Mouse (Mus musculus) CD4-positive, CD25-positive, alpha-beta regulatory T cell, adult 4 months (primary cell): ENCODE measurements around the gene Brms1. TPM values are rescaled to one million over a fixed set of nuclear protein-coding genes. Genes with fewer than 3 reads are reported as not detected.

Experiments
- ATAC-seq: one replicate; pipeline ENCODE4 v1.8.0; 2017
- polyA plus RNA-seq, 2 experiments: library from polyadenylated mRNA; unstranded; fragments of 100-300 nt; shearing (Covaris generic); gene quantifications; one replicate each; pipeline ENCODE4 v1.2.1; 2017

Gene Brms1
- polyA plus RNA-seq, 2 experiments from 2014 or later = 85.7 to 136 TPM

DNA sequence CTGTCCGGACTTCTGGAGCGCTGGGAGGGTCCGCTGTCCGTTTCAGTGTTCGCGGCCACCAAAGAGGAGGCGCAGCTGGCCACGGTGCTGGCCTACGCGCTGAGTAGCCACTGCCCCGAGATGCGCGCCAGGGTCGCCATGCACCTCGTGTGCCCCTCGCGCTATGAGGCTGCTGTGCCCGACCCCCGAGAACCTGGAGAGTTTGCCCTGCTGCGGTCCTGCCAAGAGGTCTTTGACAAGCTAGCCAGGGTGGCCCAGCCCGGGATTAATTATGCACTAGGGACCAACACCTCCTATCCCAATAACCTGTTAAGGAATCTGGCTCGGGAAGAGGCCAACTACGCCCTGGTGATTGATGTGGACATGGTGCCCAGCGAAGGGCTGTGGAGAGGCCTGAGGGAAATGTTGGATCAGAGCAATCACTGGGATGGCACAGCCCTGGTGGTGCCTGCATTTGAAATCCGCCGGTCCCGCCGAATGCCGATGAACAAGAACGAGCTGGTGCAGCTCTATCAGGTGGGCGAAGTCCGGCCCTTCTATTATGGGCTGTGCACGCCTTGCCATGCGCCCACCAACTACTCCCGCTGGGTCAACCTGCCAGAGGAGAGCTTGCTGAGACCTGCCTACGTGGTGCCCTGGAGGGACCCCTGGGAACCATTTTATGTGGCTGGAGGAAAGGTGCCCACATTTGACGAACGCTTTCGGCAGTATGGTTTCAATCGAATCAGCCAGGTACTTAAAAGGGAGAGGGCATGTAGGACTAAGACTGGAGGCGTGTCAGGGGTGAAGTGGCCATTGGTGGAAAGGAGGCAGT lies 1.6 kb upstream of the Brms1 start:
- no peak for ATAC-seq

DNA sequence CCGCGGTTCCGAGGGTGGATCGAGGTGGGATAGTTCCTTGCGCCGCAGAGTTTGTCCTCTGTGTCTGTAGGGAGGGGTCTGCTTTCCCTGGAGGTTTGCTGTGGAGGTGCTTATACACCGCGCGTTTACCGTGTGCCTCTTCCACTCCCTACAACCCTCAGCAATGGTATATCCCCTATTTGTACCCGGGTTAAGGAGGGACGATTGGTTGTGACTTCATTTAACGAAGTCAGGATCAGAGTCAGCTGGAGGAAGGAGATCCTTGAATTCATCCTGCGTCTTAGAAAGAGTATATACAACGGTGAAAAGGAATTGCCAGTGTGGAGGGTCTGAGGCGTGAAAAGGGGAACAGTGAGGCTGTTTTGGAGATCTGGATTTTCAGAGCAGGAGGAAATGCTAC lies 434 bp downstream of the Brms1 start:
- peak; percentile 9 for ATAC-seq

DNA sequence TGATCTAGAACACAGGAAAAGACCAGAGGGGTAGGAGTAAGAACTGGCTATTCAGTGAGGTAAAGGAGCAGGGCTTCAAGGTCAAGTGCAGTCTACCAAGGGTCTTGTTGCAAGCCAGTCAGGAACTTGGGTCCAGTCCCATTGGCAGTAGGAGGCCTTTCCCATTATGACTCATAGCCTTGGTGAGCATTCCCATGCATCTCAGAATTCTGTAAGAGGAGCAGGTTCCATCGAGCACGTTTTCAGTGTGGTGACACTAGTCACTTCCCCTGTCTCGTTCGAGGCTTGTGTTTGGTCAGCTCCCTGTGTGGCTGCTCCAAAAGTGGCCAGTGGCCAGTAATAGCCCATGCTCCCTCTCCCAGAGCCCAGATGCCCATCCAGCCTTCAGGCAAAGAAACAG lies 4.4 kb downstream of the Brms1 start:
- no peak for ATAC-seq

DNA sequence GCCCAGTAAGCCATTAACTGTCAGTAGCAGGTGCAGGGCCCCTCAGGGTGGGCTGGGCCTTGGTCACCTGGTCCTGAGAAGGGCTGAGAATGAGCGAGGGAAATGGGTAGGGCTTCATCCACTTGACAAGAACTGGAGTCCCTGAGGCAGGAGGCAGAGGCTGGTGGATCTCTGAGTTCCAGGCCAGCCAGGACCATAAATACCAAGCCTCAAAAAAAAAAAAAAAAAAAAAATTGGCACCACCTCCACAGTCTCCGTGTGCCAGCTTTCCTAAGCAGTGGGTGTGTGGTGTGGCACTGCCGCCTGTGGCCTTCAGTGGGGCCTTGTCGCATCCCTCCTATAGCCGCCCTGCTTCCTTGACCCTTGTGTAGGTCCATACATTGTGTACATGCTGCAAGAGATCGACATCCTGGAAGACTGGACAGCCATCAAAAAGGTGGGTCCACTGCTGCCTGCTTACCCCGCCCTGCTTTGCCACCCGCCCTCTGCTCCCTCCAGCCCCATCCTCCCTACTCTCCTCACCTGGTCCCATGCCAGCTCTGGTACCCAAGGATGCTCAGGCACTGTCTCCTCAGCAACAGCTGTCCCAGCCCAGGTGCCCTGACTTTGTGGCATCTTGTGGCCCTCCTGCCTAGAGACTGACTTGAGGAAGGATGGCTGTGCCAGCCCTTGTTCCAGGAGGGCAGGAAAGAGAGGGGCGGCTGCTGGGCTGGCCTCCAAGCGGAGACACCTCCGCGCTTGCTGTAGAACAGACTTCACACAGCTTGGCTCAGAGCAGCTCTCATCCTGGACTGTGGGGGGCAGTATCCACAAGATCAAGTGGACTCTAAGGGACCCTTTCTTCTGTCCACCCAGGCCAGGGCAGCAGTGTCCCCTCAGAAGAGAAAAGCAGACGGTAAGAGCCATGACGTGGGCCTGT lies 7.2 kb downstream of the Brms1 start:
- ATAC-seq = no peak

DNA sequence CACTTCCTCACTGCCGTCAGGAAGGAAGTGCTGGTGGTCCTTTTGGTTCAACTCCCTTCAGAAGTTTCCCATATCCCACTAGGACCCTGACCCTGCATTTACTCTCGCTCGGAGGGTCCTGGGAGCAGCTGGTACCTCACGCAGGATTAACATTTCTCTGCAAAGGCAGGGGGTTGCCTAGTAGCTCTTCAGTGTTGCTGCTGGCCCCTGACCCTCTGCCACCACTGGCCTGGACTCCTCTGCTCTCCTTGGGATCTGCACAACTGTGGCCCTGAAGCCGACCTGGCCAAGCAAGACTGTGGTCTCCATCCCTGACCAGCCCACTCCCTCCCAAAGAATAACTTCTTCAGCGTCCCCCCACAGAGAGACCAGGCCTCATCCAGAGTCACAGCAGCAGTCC lies 8.2 kb downstream of the Brms1 start:
- no peak for ATAC-seq

DNA sequence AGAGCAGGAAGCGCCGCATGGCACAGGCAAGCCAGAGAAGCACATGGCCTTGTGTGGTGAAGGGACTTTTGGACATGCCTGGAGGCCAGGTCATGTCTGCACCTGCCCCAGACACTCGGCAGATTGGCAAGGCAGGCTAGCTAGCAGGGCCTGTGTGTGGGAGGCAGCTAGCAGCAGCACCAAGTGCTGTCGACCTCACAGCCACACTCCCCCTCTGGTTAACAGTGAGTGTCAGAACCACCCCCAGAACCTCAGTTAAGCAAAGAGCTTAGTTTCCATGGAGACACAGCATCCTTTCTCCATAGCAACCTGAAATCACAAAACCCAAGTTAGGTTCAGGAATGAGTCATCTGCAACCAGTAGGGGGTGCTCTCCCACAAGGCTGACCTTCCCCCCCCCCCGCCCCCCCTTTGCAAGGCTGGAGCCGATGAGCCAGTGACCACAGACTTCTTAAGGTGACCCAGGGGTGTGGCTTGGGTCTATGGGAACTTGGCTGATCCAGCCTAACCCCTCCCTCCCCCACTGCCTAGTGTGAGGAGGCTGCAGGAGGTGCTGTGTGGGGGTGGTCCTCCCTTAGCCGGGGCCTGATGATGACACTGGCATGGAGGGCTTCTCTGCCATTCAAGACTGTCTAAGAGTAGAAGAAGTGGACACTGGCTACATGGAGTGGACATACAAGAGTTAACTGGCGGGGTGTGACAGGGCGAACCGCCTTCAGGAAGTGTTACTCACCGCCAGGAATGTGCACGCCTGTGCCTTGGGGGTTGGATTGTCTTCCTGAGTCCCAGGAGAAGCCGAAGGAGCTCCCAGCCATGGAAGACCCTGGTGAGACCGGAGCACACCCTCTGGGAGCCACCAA lies 9.1 kb downstream of the Brms1 start, which contains the start of gene Rin1:
Rin1 (plus strand) TSS at position 435 of the 859 bp plus-strand sequence.
- peak; percentile 56 for ATAC-seq

DNA sequence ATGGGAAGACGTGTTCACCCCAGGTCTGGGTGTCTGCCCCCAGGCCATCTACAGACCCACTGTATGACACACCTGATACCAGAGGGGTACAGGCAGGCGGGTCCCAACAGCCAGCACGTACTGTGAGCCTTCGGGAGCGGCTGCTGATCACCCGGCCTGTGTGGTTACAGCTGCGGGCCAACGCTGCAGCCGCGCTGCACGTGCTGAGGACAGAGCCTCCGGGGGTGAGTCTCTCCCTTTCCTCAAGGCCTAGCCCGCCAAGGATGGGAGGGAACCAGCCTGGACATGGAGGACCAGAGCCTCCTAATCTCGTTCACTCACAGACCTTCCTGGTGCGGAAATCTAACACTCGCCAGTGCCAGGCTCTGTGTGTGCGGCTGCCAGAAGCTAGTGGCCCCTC lies 9.9 kb downstream of the Brms1 start:
- ATAC-seq = no peak

DNA sequence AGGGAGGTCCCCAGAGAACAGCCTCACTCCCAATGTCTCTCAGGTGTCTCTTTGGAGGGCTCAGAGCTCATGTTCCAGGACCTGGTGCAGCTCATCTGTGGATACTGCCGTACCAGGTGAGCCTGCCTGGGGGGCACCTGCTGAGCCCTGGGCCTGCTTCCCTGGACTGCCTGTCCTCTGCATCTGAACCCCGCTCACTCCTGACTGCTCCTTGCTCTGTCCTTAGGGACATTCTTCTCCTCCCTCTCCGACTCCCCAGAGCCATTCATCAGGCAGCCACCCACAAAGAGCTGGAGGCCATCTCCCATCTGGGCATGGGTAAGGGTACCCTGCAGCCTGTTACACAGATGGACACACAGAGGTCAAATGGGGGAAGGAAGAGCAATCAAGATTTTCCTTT lies 10.4 kb downstream of the Brms1 start:
- ATAC-seq = no peak

DNA sequence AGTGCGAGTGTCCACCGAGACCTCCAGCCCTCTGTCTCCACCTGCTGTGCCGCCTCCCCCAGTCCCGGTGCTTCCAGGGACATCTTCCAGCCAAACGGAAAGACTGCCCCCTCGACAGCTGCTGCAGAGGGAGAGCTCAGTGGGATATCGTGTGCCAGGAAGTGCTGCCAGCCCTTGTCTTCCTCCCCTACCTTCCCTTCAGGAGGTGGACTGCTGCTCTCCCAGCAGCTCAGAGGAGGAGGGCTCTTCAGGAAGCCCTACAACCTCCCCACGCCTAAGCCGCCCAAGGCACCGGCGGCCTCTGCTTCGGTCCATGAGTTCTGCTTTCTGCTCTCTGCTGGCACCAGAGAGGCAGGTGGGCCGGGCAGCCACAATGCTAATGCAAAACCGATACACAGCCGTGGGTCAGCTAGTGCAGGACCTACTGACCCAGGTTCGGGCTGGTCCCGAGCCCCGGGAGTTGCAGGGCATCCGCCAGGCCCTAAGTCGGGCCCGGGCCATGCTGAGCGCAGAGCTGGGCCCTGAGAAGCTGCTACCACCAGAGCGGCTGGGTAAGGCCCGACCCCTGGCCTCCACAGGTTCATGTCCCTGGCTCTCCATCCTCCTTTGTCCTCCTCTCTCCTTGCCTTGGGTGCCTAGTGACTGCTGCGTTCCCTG lies 11.1 kb downstream of the Brms1 start:
- no peak for ATAC-seq

DNA sequence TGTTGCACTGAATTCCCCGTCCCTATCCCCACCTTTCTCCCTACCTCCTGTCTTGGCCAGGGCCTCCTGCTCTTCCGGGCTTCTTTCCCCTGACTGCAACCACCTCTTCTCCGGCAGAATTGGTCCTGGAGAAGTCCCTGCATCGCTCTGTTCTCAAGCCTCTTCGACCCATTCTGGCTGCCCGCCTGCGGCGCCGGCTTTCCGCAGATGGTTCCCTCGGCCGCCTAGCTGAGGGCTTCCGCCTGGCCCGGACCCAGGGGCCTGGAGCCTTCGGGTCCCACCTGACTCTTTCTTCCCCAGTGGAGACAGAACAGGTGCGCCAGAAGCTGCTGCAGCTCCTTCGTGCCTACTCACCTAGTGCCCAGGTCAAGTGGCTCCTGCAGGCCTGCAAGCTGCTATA lies 11.7 kb downstream of the Brms1 start:
- ATAC-seq = no peak

DNA sequence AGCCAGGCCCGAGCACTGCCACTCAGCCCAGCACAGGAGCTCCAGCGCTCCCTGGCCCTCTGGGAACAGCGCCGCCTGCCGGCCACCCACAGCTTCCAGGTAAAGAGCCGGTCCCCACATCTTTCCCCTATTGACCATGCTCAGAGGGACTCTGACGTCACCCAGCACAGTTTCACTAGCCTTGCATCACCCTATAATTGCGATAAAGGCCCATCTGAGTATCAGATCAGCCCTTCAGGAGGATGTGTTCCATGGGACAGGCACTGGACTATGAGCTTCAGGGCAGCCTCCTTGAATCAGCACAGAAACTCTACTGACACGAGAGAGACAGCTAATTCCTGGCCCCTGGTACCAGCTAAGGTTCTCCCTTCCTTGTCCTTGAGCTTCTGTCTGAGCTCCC lies 12.8 kb downstream of the Brms1 start:
- no peak for ATAC-seq

DNA sequence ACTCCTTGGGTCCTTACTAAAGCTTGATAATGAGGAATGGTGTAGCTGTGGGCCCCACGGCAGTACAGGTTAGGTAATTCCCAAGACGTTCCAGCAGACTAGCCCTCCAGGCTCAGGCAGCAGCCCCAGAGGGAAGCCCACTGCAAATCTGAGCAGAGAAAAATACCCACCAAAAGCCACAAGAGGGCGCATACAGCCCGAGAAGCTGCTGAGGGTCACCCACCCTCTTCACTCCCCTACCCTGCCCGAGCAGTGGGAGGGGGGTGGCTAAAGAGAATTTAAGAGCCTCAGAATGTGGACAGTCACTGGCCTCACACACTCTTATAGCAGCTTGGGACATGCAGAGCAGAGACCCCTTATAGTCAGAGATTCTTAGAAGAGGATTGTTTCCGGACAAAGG lies 15.1 kb downstream of the Brms1 start:
- ATAC-seq = no peak

DNA sequence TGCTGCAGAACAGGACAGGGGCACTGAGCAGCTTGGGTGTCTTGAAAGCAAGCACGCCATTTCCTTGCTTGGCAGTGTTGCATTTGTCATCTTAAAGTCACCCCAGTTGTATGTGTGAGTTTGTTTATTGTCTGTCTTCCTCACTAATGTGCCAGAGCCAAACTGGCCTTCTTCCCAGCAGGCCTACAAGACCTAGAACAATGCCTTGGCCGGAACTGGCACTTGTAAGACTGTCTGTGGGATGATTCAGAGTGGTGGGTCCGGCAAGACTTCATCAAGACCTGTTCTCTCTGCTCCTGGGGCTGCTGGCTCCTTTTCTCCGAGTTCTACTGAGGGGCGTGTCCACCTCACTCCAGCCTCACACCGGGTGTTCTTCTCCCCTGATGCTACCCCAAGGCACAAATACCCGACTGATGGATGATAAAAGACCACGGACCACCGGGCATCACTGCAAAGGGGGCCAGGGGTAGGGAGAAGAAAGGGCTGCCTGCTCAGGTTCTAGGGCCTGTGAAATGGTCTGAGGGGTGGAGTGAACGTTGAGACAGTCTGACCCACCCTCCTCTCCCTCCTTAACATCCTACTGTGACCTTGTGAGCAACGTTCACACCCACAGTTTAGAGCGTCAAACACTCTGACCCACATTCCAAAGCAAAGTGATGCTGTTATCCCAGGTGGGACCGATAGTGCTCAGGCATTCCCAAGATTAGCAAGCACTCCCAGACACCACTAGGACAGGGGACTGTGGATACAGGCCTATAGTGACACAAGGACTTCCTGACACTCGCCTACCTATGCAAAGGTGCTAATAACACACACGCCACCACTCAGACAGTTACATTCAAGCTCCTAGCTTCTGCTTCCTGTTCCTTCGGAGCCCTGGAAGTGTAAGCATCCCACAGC lies 17.0 kb downstream of the Brms1 start:
- no peak for ATAC-seq

DNA sequence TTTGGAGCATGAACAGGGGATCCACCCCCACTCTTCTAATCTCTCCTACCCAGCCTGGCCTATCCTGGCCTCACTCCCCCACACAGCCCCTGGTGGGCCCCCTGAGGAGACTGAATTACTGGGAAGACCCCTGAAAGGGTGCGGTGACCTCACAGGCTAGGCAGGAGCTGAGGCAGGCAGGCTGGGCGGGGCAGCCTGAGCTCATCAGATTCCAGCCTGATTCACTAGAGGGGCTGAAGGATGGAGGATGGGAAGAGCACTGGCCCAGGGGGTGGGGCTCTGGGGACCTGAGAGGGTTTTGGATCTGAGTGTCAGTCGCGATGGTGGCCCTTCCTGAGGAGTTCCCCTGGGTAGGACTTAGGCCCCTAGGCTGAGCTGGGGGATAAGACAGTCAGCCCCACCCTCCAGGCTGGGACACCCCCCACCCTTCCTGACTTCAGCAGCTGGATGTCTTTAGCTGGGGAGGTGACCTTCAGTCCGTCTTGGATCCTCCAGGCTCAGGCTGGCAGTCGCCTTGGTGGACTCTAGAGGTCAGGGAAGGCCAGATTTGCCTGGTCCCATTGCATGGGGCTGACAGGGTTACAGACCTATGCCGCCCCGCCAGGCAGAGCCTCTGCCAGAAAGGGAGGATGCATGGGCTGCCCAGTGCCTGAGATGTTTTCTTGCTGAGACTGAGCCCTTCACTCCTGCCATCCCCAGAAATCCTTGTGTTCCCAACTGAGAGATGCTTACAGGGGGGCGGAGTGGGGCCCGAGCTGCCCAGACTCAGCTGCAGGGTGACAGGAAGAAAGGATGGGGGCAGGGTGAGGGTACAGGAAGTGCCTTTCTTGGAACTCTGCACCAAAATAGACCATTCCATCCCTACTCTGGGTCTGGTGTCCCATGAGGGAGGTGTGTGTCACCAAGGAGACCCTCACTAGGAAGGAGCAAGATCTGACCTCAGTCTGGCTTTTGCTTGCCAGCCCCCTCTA lies 17.9 kb downstream of the Brms1 start:
- ATAC-seq = peak; percentile 49

DNA sequence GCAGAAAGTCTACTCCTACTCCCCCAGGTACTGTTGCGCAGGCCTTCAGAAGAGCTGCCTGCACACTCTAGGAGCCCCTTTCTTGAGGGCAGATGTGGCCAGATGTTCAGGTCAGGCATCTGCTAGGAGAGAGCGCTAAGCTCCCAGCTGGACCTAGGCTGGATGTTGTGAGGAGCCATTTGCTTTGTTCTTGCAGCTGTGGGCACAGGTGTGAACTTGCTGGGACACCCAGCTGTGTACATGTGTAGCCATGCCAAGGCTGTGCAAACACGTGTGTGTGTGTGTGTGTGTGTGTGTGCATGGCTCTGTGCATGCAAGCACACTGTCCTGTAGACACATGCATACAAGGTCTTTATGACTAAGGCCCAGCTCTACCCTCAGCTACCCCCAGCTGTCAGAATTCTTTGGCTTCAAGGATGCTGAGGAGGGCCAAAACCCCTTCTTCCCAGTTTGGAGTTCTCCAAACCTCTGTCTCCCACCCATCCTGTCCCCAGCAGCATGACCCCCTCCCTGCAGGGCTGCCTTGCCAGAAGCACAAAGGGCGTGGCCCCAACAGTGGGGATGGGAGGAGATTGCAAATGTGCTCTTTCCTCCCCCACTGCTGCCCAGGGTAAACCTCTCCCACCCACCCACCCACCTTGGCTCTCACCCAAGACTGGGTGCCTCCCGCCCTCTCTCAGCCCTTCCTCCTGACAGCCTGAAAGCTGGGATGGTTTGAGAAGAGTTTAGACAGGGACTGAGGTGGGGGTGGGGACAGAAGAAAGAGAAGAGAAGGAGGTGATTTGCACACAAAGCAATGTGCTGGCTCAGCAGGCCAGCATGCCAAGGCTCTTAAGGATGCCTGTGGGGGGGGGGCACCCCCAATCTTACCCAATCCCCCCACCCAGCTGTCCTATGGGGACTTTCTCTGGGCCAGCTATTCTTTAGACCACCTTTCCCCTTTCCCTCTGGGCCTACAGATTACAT lies 19.5 kb downstream of the Brms1 start:
- ATAC-seq = no peak

DNA sequence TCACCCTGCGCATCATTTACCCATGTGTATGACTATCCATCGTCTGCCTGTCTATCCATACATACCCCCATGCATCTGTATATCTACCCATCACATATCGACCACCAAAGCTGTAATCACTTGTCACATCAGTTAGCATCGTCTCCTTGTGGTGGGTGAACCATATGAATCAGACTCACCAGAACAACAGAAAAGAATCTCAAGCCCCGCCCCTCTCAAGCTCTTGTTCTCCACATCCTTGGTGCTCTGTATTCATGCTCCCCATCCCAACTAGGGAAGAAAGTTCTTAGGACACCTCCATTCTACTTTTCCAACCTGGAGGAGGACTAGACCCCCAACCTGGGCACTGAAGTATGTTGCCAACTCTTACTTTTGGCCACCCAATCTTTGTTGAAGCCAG lies 20.9 kb downstream of the Brms1 start:
- ATAC-seq = no peak

DNA sequence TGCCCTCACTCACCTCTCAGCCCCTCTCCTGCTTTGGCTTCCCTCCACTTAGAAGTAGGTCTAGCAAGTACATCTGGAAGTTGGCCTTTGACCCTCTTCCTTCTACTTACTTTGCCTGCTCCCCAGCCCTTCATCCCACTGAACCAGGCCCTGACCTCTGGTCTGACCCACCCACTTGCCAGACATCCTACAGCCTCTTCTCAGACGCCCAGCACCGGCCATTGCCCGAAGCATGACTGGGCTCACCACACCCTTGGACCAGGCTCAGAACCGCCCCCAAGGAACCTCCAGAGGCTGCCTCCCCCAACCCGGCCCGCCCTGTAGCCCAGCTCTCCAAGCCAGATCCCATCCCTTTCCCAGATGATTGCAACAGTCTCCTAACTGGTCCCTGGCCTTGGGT lies 21.3 kb downstream of the Brms1 start:
- no peak for ATAC-seq

DNA sequence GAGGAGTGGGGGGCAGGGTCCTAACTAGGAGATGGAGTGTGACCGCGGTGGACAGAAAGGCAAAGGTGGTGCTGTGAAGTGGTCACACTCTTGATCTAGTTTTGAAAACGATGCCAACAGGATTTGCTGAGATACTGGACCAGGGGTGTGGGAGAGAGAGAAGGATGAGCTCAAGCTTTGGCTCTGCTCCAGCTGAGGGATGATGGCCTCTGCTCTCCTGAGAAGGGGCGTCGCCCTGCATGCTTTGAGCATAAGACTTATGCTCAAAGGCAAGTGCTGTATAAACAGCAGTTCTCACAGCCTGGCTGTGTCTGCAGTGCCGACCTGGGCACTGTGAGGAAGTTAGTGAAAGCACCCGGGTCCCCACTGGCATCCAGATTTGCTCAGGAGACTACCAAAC lies 23.9 kb downstream of the Brms1 start:
- ATAC-seq = no peak
